Mouse (Mus musculus): Measurements from ENCODE around the gene Scrn2. TPM values are rescaled to one million over a fixed set of nuclear protein-coding genes. Genes with fewer than 3 reads are reported as not detected.

The Scrn2 gene
- polyA plus RNA-seq, 2 experiments = 5.7 to 5.8 TPM

DNA sequence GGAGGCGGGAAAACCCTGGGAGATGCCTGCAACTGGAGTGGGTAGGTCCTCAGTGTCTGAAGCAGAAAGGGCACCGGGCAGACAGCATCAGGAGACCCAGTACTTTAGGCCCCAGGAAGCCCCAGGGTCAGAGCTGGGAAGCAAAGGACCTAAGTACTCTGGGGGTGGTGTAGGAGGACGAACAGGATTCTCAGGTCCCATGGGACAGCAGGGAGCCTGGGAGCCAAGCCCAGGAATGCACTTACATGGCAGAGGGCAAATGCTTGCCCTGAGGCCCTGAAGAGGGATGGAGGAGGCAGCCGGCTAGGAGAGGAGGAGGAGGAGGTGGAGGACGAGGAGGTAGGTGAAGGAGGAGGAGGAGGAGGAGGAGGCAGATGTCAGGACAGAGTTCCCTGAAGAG, 34.7 kb upstream of the Scrn2 start:
- Histone ChIP-seq H3K4me3 (ENCODE audit: insufficient read depth in 1 of 2, low read depth in 2 of 2, low read length in 2 of 2) (no peak overlapping the region), H3K27ac (no peak overlapping the region), H3K4me1 (replicated peaks; ENCODE audit: control insufficient read depth in 2 of 2, insufficient read depth in 2 of 2, low read length in 1 of 2) (peaks cover 0 to 9% of the 10 kb centered on the region in 2 experiments; a peak in 1 of 4 replicates), H3K36me3 (replicated peaks; ENCODE audit: control insufficient read depth, insufficient read depth, low read depth) (no peaks in the 10 kb centered on the region), H3K27me3 (ENCODE audit: control insufficient read depth, insufficient read depth, low read length) (peaks cover 31% of the 10 kb centered on the region), H3K9me3 (ENCODE audit: control insufficient read depth, low read length) (no peaks in the 10 kb centered on the region), H3K9ac (replicated peaks) (no peak overlapping the region), H3K4me2 (ENCODE audit: low read depth) (no peak overlapping the region)
- no peak for DNase-seq (ENCODE audit: low read depth in 3 of 3, low spot score in 3 of 3)
- WGBS (ENCODE audit: insufficient replicate concordance) = 50% methylated on average over 5 of the region's 5 CpGs
- TF ChIP-seq CTCF (IDR thresholded peaks at IDR 0.05; ENCODE audit: low read depth) (no peak), EP300 (IDR thresholded peaks at IDR 0.05; ENCODE audit: low read depth) (no peak)
- ATAC-seq (ENCODE audit: insufficient read depth) = no peak

DNA sequence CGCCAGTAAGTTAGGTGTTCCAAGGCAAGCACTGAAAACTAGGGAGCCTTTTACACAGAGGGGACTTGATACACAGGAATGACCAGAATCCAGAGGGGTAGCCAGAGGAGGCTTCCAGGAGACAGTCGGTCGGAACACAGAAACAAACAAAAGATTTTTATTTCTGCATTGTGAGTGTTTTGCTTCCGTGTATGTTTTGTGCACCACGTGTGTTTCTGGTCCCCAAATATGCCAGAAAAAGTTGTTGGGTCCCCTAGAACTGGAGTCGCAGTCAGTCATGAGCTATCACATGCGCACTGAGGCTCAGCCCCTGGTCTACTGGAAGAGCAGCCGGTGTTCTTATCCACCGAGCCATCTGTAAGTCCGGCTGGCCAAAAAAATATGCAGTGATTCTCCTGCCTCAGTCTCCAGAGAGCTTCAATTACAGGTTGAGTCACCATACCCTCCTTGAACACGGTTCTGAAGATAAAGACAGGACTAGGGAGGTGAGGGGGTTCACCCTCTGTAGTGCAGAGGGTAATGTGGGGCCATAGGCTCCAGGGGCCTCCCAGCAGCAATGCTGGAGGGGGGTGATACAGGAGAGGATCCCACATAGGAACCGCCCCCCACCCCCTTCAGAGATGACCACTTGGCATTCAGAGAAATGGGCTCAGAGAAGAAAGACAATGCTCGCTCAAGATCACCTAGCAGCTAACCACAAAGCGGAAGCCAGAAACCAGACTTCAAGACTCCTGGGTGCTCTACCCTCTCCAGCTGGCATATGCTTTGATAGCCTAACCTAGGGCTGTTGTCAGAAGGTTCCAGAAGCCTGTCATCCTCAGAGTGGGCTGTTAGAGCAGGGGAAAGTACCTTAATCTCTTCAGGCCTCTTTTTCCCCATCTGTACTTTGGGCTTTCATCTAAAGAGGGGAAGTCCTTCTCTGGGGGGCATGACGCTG, 33.6 kb upstream of the Scrn2 start:
- WGBS (ENCODE audit: insufficient replicate concordance) = 36% methylated on average over 15 of the region's 15 CpGs
- no peak for DNase-seq (ENCODE audit: low read depth in 3 of 3, low spot score in 3 of 3)
- H3K4me2 ChIP-seq (ENCODE audit: low read depth) = no peak overlapping the region
- H3K27ac ChIP-seq = no peak overlapping the region
- no peaks in the 10 kb centered on the region for H3K36me3 ChIP-seq (replicated peaks; ENCODE audit: control insufficient read depth, insufficient read depth, low read depth)
- no peak overlapping the region for H3K4me3 ChIP-seq (ENCODE audit: insufficient read depth in 1 of 2, low read depth in 2 of 2, low read length in 2 of 2)
- H3K27me3 ChIP-seq (ENCODE audit: control insufficient read depth, insufficient read depth, low read length) = peaks cover 31% of the 10 kb centered on the region
- no peak overlapping the region for H3K9ac ChIP-seq (replicated peaks)
- no peak for TF ChIP-seq EP300 (IDR thresholded peaks at IDR 0.05; ENCODE audit: low read depth)
- no peak for TF ChIP-seq CTCF (IDR thresholded peaks at IDR 0.05; ENCODE audit: low read depth)
- H3K4me1 ChIP-seq (replicated peaks; ENCODE audit: control insufficient read depth in 2 of 2, insufficient read depth in 2 of 2, low read length in 1 of 2) = peaks cover 0 to 9% of the 10 kb centered on the region in 2 experiments; a peak in 1 of 4 replicates
- ATAC-seq (ENCODE audit: insufficient read depth) = no peak
- no peaks in the 10 kb centered on the region for H3K9me3 ChIP-seq (ENCODE audit: control insufficient read depth, low read length)

GRCm38 (mm10) chr11:96996773-96997379, 32.9 kb upstream of the Scrn2 start:
- Histone ChIP-seq H3K9me3 (ENCODE audit: control insufficient read depth, low read length) (no peaks in the 10 kb centered on the region), H3K9ac (replicated peaks) (no peak overlapping the region), H3K4me1 (replicated peaks; ENCODE audit: control insufficient read depth in 2 of 2, insufficient read depth in 2 of 2, low read length in 1 of 2) (peaks cover 0 to 9% of the 10 kb centered on the region in 2 experiments; a peak in 1 of 4 replicates), H3K4me2 (ENCODE audit: low read depth) (peak overlapping the region; percentile 21), H3K4me3 (ENCODE audit: insufficient read depth in 1 of 2, low read depth in 2 of 2, low read length in 2 of 2) (no peak overlapping the region), H3K36me3 (replicated peaks; ENCODE audit: control insufficient read depth, insufficient read depth, low read depth) (no peaks in the 10 kb centered on the region), H3K27me3 (ENCODE audit: control insufficient read depth, insufficient read depth, low read length) (peaks cover 31% of the 10 kb centered on the region), H3K27ac (no peak overlapping the region)
- ATAC-seq (ENCODE audit: insufficient read depth) (no peak), DNase-seq (ENCODE audit: low read depth in 3 of 3, low spot score in 3 of 3) (no peak)
- TF ChIP-seq EP300 (IDR thresholded peaks at IDR 0.05; ENCODE audit: low read depth) = no peak
- TF ChIP-seq CTCF (IDR thresholded peaks at IDR 0.05; ENCODE audit: low read depth) = no peak
- WGBS (ENCODE audit: insufficient replicate concordance) = 26% methylated on average over 17 of the region's 17 CpGs

DNA sequence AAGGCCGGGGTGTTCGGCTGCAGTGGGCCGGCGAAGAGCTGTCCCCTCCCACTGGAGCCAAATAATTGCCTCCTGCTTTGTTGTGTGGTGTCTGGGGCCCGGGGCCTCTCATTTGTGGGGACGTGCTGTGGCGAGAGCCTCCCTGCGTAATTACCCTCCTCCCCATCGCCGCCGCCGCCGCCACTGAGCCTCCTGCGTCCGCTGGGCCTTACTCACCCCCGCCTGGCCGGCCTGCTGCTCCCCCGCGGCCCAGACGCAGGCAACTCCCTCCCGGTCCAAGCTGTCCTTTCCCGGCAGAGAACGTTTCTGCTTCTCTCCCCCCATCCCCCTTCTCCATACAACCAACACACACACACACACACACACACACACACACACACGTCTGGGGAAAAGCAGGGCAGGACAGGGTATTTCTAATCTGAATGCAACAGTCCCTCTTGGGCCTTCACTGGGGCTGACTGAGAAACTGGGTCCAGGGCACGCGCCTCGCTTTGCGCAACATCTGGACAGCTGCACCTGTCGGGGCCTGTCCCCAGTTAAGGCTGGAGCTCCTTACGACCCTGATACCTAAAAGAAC, 32.3 kb upstream of the Scrn2 start:
- peaks cover 31% of the 10 kb centered on the region for H3K27me3 ChIP-seq (ENCODE audit: control insufficient read depth, insufficient read depth, low read length)
- H3K4me2 ChIP-seq (ENCODE audit: low read depth) = peak overlapping the region; percentile 21
- H3K9ac ChIP-seq (replicated peaks) = no peak overlapping the region
- H3K4me3 ChIP-seq (ENCODE audit: insufficient read depth in 1 of 2, low read depth in 2 of 2, low read length in 2 of 2) = 0 out of 4 replicates have a peak overlapping the region, but pooled peaks of 1 of the 2 experiments have one; percentile 4
- H3K4me1 ChIP-seq (replicated peaks; ENCODE audit: control insufficient read depth in 2 of 2, insufficient read depth in 2 of 2, low read length in 1 of 2) = peaks cover 0 to 5% of the 10 kb centered on the region in 2 experiments; a peak in 1 of 4 replicates
- no peak for ATAC-seq (ENCODE audit: insufficient read depth)
- no peaks in the 10 kb centered on the region for H3K9me3 ChIP-seq (ENCODE audit: control insufficient read depth, low read length)
- H3K36me3 ChIP-seq (replicated peaks; ENCODE audit: control insufficient read depth, insufficient read depth, low read depth) = no peaks in the 10 kb centered on the region
- no peak for TF ChIP-seq CTCF (IDR thresholded peaks at IDR 0.05; ENCODE audit: low read depth)
- TF ChIP-seq EP300 (IDR thresholded peaks at IDR 0.05; ENCODE audit: low read depth) = no peak
- DNase-seq (ENCODE audit: low read depth in 3 of 3, low spot score in 3 of 3) = no peak
- WGBS (ENCODE audit: insufficient replicate concordance) = 12% methylated on average over 30 of the region's 30 CpGs
- H3K27ac ChIP-seq = no peak overlapping the region

Data from liver, embryonic 14.5 days (tissue).